Comparison of ENCODE assay signal across 16 mouse cellular contexts in the genomic region with DNA sequence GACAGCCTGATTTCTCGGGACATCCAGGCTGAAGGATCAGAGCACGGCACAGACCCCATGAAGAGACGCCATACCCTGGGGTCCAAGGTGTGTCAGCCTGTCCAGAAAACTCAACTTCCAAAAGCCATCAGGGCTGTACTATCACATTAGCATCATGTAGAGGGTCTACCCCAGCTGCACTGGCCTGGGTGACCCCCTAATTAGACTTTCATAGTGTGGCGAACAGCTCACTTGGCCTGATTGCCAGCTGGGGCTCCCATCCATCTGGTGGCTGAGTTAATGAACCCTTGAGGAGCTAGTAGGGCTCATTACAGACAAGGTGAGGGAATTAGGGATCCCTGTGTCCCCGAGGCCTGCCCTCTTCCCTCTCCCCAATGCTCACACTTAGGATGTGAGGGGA.
DNase-seq lines count a peak whose midpoint lies in the region; ATAC-seq and TF ChIP-seq lines count a peak whose summit lies in the region.
"Had no signal": no experiment of that assay in that cellular context is flagged by ENCODE, and none has a peak within 500 bp of the region (broad histone marks: within the 10 kb centered on the region; RNA-seq: fewer than 3 reads in every experiment).

No protein-coding gene starts in this region.

- no peak for TF ChIP-seq EP300 in lung, postnatal 0 days (IDR thresholded peaks at IDR 0.05)

- H3K9ac ChIP-seq in midbrain, embryonic 16.5 days (ENCODE audit: low read depth, low read length), result no peak overlapping the region
- H3K9ac ChIP-seq in forebrain, postnatal 0 days, result no peak overlapping the region
- H3K9ac ChIP-seq in midbrain, embryonic 12.5 days (replicated peaks), result no peak overlapping the region
- H3K9ac ChIP-seq in lung, postnatal 0 days (replicated peaks; ENCODE audit: low read depth), result no peak overlapping the region
- H3K9ac ChIP-seq: heart, embryonic 13.5 days; liver, embryonic 12.5 days had no signal

- no peaks in the 10 kb centered on the region for H3K27me3 ChIP-seq in midbrain, embryonic 10.5 days (ENCODE audit: low read depth, poor library complexity, severe bottlenecking)
- H3K27me3 ChIP-seq in midbrain, embryonic 16.5 days (ENCODE audit: control insufficient read depth, insufficient read depth, low read depth, low read length), result no peaks in the 10 kb centered on the region
- H3K27me3 ChIP-seq in forebrain, postnatal 0 days (ENCODE audit: insufficient read depth, low read length), result no peaks in the 10 kb centered on the region
- no peaks in the 10 kb centered on the region for H3K27me3 ChIP-seq in midbrain, embryonic 12.5 days
- H3K27me3 ChIP-seq in lung, postnatal 0 days (replicated peaks; ENCODE audit: insufficient read depth, low read length), result no peaks in the 10 kb centered on the region
- H3K27me3 ChIP-seq in thymus, adult 2 months (ENCODE audit: control insufficient read depth, insufficient read depth, low read length), result no peaks in the 10 kb centered on the region
- H3K27me3 ChIP-seq: heart, embryonic 13.5 days; liver, embryonic 12.5 days; megakaryocyte, embryonic 14.5 days had no signal

- no peak for ATAC-seq in midbrain, embryonic 16.5 days
- ATAC-seq in forebrain, postnatal 0 days, result peak; percentile 25; the same call in 1 of the 2 replicates
- ATAC-seq in midbrain, embryonic 12.5 days (ENCODE audit: low FRiP score, low read depth), result peak; percentile 77
- no peak for ATAC-seq in lung, postnatal 0 days
- ATAC-seq: intestine, postnatal 0 days; liver, embryonic 12.5 days had no signal

- WGBS in midbrain, embryonic 10.5 days, result 86% methylated on average over 5 of the region's 5 CpGs
- WGBS in midbrain, embryonic 16.5 days, result 37% methylated on average over 5 of the region's 5 CpGs
- 66% methylated on average over 5 of the region's 5 CpGs for WGBS in forebrain, postnatal 0 days
- WGBS in midbrain, embryonic 12.5 days, result 60% methylated on average over 5 of the region's 5 CpGs
- 74% methylated on average over 5 of the region's 5 CpGs for WGBS in lung, postnatal 0 days
- WGBS in thymus, adult 2 months, result 94% methylated on average over 5 of the region's 5 CpGs

- TF ChIP-seq POLR2A in thymus, adult 2 months (IDR thresholded peaks at IDR 0.05; ENCODE audit: control insufficient read depth, extremely low read depth, insufficient read depth, low read length, poor library complexity), result no peak

- H3K4me2 ChIP-seq in midbrain, embryonic 16.5 days (ENCODE audit: low read length), result no peak overlapping the region
- no peak overlapping the region for H3K4me2 ChIP-seq in forebrain, postnatal 0 days (ENCODE audit: low read depth)
- no peak overlapping the region for H3K4me2 ChIP-seq in midbrain, embryonic 12.5 days (replicated peaks)
- no peak overlapping the region for H3K4me2 ChIP-seq in lung, postnatal 0 days (replicated peaks; ENCODE audit: low read depth, low read length)
- H3K4me2 ChIP-seq: heart, embryonic 13.5 days; liver, embryonic 12.5 days had no signal

- no peaks in the 10 kb centered on the region for H3K9me3 ChIP-seq in midbrain, embryonic 10.5 days (replicated peaks)
- H3K9me3 ChIP-seq in midbrain, embryonic 16.5 days (replicated peaks; ENCODE audit: control insufficient read depth, low read length, poor library complexity, severe bottlenecking), result no peaks in the 10 kb centered on the region
- H3K9me3 ChIP-seq in forebrain, postnatal 0 days (ENCODE audit: low read length), result no peaks in the 10 kb centered on the region
- no peaks in the 10 kb centered on the region for H3K9me3 ChIP-seq in midbrain, embryonic 12.5 days
- no peaks in the 10 kb centered on the region for H3K9me3 ChIP-seq in lung, postnatal 0 days (ENCODE audit: low read length)
- H3K9me3 ChIP-seq: heart, embryonic 13.5 days; limb, embryonic 10.5 days; liver, embryonic 12.5 days; megakaryocyte, embryonic 14.5 days had no signal

- peaks cover 45% of the 10 kb centered on the region for H3K4me1 ChIP-seq in midbrain, embryonic 10.5 days
- peaks cover 15% of the 10 kb centered on the region for H3K4me1 ChIP-seq in midbrain, embryonic 16.5 days (ENCODE audit: control insufficient read depth, insufficient read depth, low read length)
- no peaks in the 10 kb centered on the region for H3K4me1 ChIP-seq in forebrain, postnatal 0 days (ENCODE audit: insufficient read depth)
- H3K4me1 ChIP-seq in midbrain, embryonic 12.5 days, result peaks cover 31% of the 10 kb centered on the region
- no peaks in the 10 kb centered on the region for H3K4me1 ChIP-seq in lung, postnatal 0 days (ENCODE audit: insufficient read depth, low read depth, low read length)
- no peaks in the 10 kb centered on the region for H3K4me1 ChIP-seq in thymus, adult 2 months (replicated peaks; ENCODE audit: control insufficient read depth, insufficient read depth, low read length)
- H3K4me1 ChIP-seq: heart, embryonic 13.5 days had no signal

- H3K4me3 ChIP-seq in midbrain, embryonic 10.5 days, result no peak overlapping the region
- no peak overlapping the region for H3K4me3 ChIP-seq in midbrain, embryonic 16.5 days (ENCODE audit: low read depth, low read length)
- no peak overlapping the region for H3K4me3 ChIP-seq in forebrain, postnatal 0 days (ENCODE audit: low read depth, low read length)
- H3K4me3 ChIP-seq in midbrain, embryonic 12.5 days, result no peak overlapping the region
- no peak overlapping the region for H3K4me3 ChIP-seq in lung, postnatal 0 days (ENCODE audit: low read depth, low read length)
- no peak overlapping the region for H3K4me3 ChIP-seq in thymus, adult 2 months (ENCODE audit: control insufficient read depth, insufficient read depth, low read length)
- H3K4me3 ChIP-seq: heart, embryonic 13.5 days; limb, embryonic 10.5 days; liver, embryonic 12.5 days; megakaryocyte, embryonic 14.5 days had no signal

- H3K36me3 ChIP-seq in midbrain, embryonic 10.5 days, result peaks cover 70% of the 10 kb centered on the region
- no peaks in the 10 kb centered on the region for H3K36me3 ChIP-seq in midbrain, embryonic 16.5 days (ENCODE audit: control insufficient read depth, insufficient read depth, low read length)
- H3K36me3 ChIP-seq in forebrain, postnatal 0 days (ENCODE audit: insufficient read depth), result peaks cover 7% of the 10 kb centered on the region; the same call in 1 of the 2 replicates
- H3K36me3 ChIP-seq in midbrain, embryonic 12.5 days, result peaks cover 33% of the 10 kb centered on the region
- no peaks in the 10 kb centered on the region for H3K36me3 ChIP-seq in lung, postnatal 0 days (ENCODE audit: insufficient read depth, low read length)
- no peaks in the 10 kb centered on the region for H3K36me3 ChIP-seq in thymus, adult 2 months (ENCODE audit: control insufficient read depth, insufficient read depth, low read length)
- H3K36me3 ChIP-seq: heart, embryonic 13.5 days; limb, embryonic 10.5 days; liver, embryonic 12.5 days had no signal

- TF ChIP-seq CTCF in forebrain, postnatal 0 days (IDR thresholded peaks at IDR 0.05; ENCODE audit: low read depth), result no peak
- TF ChIP-seq CTCF in lung, postnatal 0 days (IDR thresholded peaks at IDR 0.05), result no peak
- no peak for TF ChIP-seq CTCF in thymus, adult 2 months (IDR thresholded peaks at IDR 0.05; ENCODE audit: borderline replicate concordance, control insufficient read depth, extremely low read depth, insufficient read depth, low read length, poor library complexity)

- no peak for DNase-seq in midbrain, embryonic 10.5 days (ENCODE audit: low spot score)
- no peak for DNase-seq in forebrain, postnatal 0 days
- no peak for DNase-seq in lung, postnatal 0 days (ENCODE audit: low spot score)
- DNase-seq in thymus, adult 2 months, result no peak
- no peak for DNase-seq in heart, adult 8-10 months (ENCODE audit: low spot score)
- DNase-seq: adrenal gland, adult 2 months; cerebellum, adult 2 months; thymus, postnatal 36 days had no signal

- H3K27ac ChIP-seq in midbrain, embryonic 10.5 days (replicated peaks), result peak overlapping the region; percentile 40
- no peak overlapping the region for H3K27ac ChIP-seq in midbrain, embryonic 16.5 days (ENCODE audit: low read length)
- H3K27ac ChIP-seq in forebrain, postnatal 0 days (ENCODE audit: low read depth, low read length), result no peak overlapping the region
- peak overlapping the region; percentile 66 for H3K27ac ChIP-seq in midbrain, embryonic 12.5 days (replicated peaks)
- H3K27ac ChIP-seq in lung, postnatal 0 days (ENCODE audit: low read length), result no peak overlapping the region
- no peak overlapping the region for H3K27ac ChIP-seq in thymus, adult 2 months (ENCODE audit: control insufficient read depth, insufficient read depth, low read length)
- H3K27ac ChIP-seq: heart, embryonic 13.5 days; kidney, postnatal 0 days; limb, embryonic 10.5 days; liver, embryonic 12.5 days had no signal

Comparison
In these comparisons a context has a peak if more than half of its experiments do, and no peak if none do; other contexts are left out.
1. H3K27ac ChIP-seq: peak in midbrain, embryonic 10.5 days (single experiment) and midbrain, embryonic 12.5 days (single experiment); none in midbrain, embryonic 16.5 days (single experiment), forebrain, postnatal 0 days (single experiment), lung, postnatal 0 days (single experiment) and thymus, adult 2 months (single experiment).
2. ATAC-seq: peak in forebrain, postnatal 0 days (single experiment) and midbrain, embryonic 12.5 days (single experiment); none in midbrain, embryonic 16.5 days (single experiment) and lung, postnatal 0 days (single experiment).